25 mouse cellular contexts compared by ENCODE assay signal in genomic region chr3:146386800-146387199, GRCm38 (mm10). TPM values are rescaled to one million over a fixed set of nuclear protein-coding genes. Genes with fewer than 3 reads are reported as not detected.
DNase-seq lines count a peak whose midpoint lies in the region; ATAC-seq and TF ChIP-seq lines count a peak whose summit lies in the region.
"Had no signal": no experiment of that assay in that cellular context is flagged by ENCODE, and none has a peak within 500 bp of the region (broad histone marks: within the 10 kb centered on the region; RNA-seq: fewer than 3 reads in every experiment).

No protein-coding gene starts in this region.

- H3K79me2 ChIP-seq in heart, adult 2 months (replicated peaks; ENCODE audit: control insufficient read depth, insufficient read depth, low read length): no peaks in the 10 kb centered on the region

- intact Hi-C loops in heart, adult 2 months (cut with DNase I): no loop called here

- H3K36me3 ChIP-seq in embryonic facial prominence, embryonic 14.5 days (ENCODE audit: control insufficient read depth, insufficient read depth, low read length): no peaks in the 10 kb centered on the region
- no peaks in the 10 kb centered on the region for H3K36me3 ChIP-seq in embryonic facial prominence, embryonic 10.5 days (replicated peaks)
- no peaks in the 10 kb centered on the region for H3K36me3 ChIP-seq in forebrain, postnatal 0 days (ENCODE audit: insufficient read depth)
- H3K36me3 ChIP-seq in forebrain, embryonic 11.5 days (ENCODE audit: control insufficient read depth, insufficient read depth, low read length): no peaks in the 10 kb centered on the region
- no peaks in the 10 kb centered on the region for H3K36me3 ChIP-seq in heart, adult 2 months (ENCODE audit: control insufficient read depth, insufficient read depth, low read length)
- H3K36me3 ChIP-seq: embryonic facial prominence, embryonic 13.5 days; G1E had no signal

- H3K27ac ChIP-seq in embryonic facial prominence, embryonic 14.5 days (replicated peaks; ENCODE audit: low read depth, low read length): no peak overlapping the region
- H3K27ac ChIP-seq in embryonic facial prominence, embryonic 10.5 days (replicated peaks): no peak overlapping the region
- no peak overlapping the region for H3K27ac ChIP-seq in forebrain, postnatal 0 days (ENCODE audit: low read depth, low read length)
- no peak overlapping the region for H3K27ac ChIP-seq in forebrain, embryonic 11.5 days (ENCODE audit: low read depth, low read length)
- H3K27ac ChIP-seq in heart, adult 2 months: no peak overlapping the region
- H3K27ac ChIP-seq: embryonic facial prominence, embryonic 13.5 days; forebrain, embryonic 13.5 days had no signal

- TF ChIP-seq POLR2A in heart, adult 2 months (IDR thresholded peaks at IDR 0.05; ENCODE audit: insufficient read depth, low read depth, low read length): no peak

- 54% methylated on average over 3 of the region's 3 CpGs for WGBS in embryonic facial prominence, embryonic 14.5 days
- 84% methylated on average over 3 of the region's 3 CpGs for WGBS in embryonic facial prominence, embryonic 10.5 days
- WGBS in forebrain, postnatal 0 days: 53% methylated on average over 3 of the region's 3 CpGs
- WGBS in forebrain, embryonic 11.5 days: 75% methylated on average over 3 of the region's 3 CpGs
- WGBS in heart, adult 2 months: 67% methylated on average over 3 of the region's 3 CpGs

- no peak for TF ChIP-seq EP300 in heart, adult 2 months (IDR thresholded peaks at IDR 0.05; ENCODE audit: insufficient read depth, low read depth, low read length)

- H3K27me3 ChIP-seq in embryonic facial prominence, embryonic 14.5 days (replicated peaks; ENCODE audit: control insufficient read depth, insufficient read depth, low read length): no peaks in the 10 kb centered on the region
- H3K27me3 ChIP-seq in embryonic facial prominence, embryonic 10.5 days (replicated peaks; ENCODE audit: low read depth, poor library complexity, severe bottlenecking): 0 out of 2 replicates have a peak, but pooled peaks cover 9% of the 10 kb centered on the region
- H3K27me3 ChIP-seq in forebrain, postnatal 0 days (ENCODE audit: insufficient read depth, low read length): no peaks in the 10 kb centered on the region
- no peaks in the 10 kb centered on the region for H3K27me3 ChIP-seq in forebrain, embryonic 11.5 days (ENCODE audit: control insufficient read depth, insufficient read depth, low read length)
- H3K27me3 ChIP-seq in heart, adult 2 months (ENCODE audit: control insufficient read depth, insufficient read depth, low read length): no peaks in the 10 kb centered on the region
- H3K27me3 ChIP-seq: CH12.LX; embryonic facial prominence, embryonic 13.5 days; forebrain, embryonic 13.5 days; Patski had no signal

- no peak overlapping the region for H3K4me3 ChIP-seq in embryonic facial prominence, embryonic 14.5 days (ENCODE audit: low read depth, low read length)
- H3K4me3 ChIP-seq in embryonic facial prominence, embryonic 10.5 days: no peak overlapping the region
- no peak overlapping the region for H3K4me3 ChIP-seq in forebrain, postnatal 0 days (ENCODE audit: low read depth, low read length)
- no peak overlapping the region for H3K4me3 ChIP-seq in forebrain, embryonic 11.5 days (ENCODE audit: low read depth, low read length)
- no peak overlapping the region for H3K4me3 ChIP-seq in heart, adult 2 months
- H3K4me3 ChIP-seq: embryonic facial prominence, embryonic 13.5 days; forebrain, embryonic 13.5 days had no signal

- H3K9ac ChIP-seq in embryonic facial prominence, embryonic 14.5 days (ENCODE audit: low read depth, low read length): no peak overlapping the region
- H3K9ac ChIP-seq in forebrain, postnatal 0 days: no peak overlapping the region
- no peak overlapping the region for H3K9ac ChIP-seq in forebrain, embryonic 11.5 days (ENCODE audit: low read length)
- no peak overlapping the region for H3K9ac ChIP-seq in heart, adult 2 months (ENCODE audit: low read depth, low read length)
- H3K9ac ChIP-seq: embryonic facial prominence, embryonic 13.5 days; forebrain, embryonic 13.5 days had no signal

- peak; percentile 20 for DNase-seq in embryonic facial prominence, embryonic 14.5 days (ENCODE audit: low spot score)
- no peak for DNase-seq in embryonic facial prominence, embryonic 10.5 days (ENCODE audit: low spot score)
- no peak for DNase-seq in forebrain, postnatal 0 days
- DNase-seq in forebrain, embryonic 11.5 days (ENCODE audit: low spot score): no peak
- DNase-seq in heart, adult 11 months: peak; percentile 59
- DNase-seq in heart, adult 2 months: no peak
- peak; percentile 7 for DNase-seq in lung, postnatal 10 days
- no peak for DNase-seq in lung, postnatal 4 days
- DNase-seq: adrenal gland, adult 8-10 months; adrenal gland, postnatal 14 days; adrenal gland, postnatal 36 days; B cell, adult 2 months; cerebellum, adult 11-12 months; cerebellum, adult 2 months; cerebellum, adult 9-10 months; cerebellum, postnatal 10 days; cerebellum, postnatal 25 days had no signal

- no peaks in the 10 kb centered on the region for H3K4me1 ChIP-seq in embryonic facial prominence, embryonic 14.5 days (ENCODE audit: control insufficient read depth, insufficient read depth, low read length)
- H3K4me1 ChIP-seq in embryonic facial prominence, embryonic 10.5 days: no peaks in the 10 kb centered on the region
- H3K4me1 ChIP-seq in forebrain, postnatal 0 days (ENCODE audit: insufficient read depth): no peaks in the 10 kb centered on the region
- no peaks in the 10 kb centered on the region for H3K4me1 ChIP-seq in forebrain, embryonic 11.5 days (replicated peaks; ENCODE audit: control insufficient read depth, insufficient read depth, low read length)
- H3K4me1 ChIP-seq in heart, adult 2 months (ENCODE audit: control insufficient read depth, insufficient read depth, low read length): no peaks in the 10 kb centered on the region
- H3K4me1 ChIP-seq: embryonic facial prominence, embryonic 13.5 days; forebrain, embryonic 13.5 days had no signal

- no peak overlapping the region for H3K4me2 ChIP-seq in embryonic facial prominence, embryonic 14.5 days (ENCODE audit: low read depth, low read length)
- H3K4me2 ChIP-seq in forebrain, postnatal 0 days (ENCODE audit: low read depth): no peak overlapping the region
- no peak overlapping the region for H3K4me2 ChIP-seq in forebrain, embryonic 11.5 days (ENCODE audit: low read depth, low read length, severe bottlenecking)
- H3K4me2 ChIP-seq: embryonic facial prominence, embryonic 13.5 days; forebrain, embryonic 13.5 days had no signal

- H3K9me3 ChIP-seq in embryonic facial prominence, embryonic 14.5 days (ENCODE audit: control insufficient read depth, low read length): no peaks in the 10 kb centered on the region; the same call in 1 of the 2 replicates
- H3K9me3 ChIP-seq in embryonic facial prominence, embryonic 10.5 days: 0 out of 2 replicates have a peak, but pooled peaks cover 3% of the 10 kb centered on the region
- H3K9me3 ChIP-seq in forebrain, postnatal 0 days (ENCODE audit: low read length): no peaks in the 10 kb centered on the region
- H3K9me3 ChIP-seq in forebrain, embryonic 11.5 days (ENCODE audit: control insufficient read depth, low read length): peaks cover 5% of the 10 kb centered on the region; the same call in 1 of the 2 replicates
- H3K9me3 ChIP-seq: embryonic facial prominence, embryonic 13.5 days had no signal

- TF ChIP-seq CTCF in forebrain, postnatal 0 days (IDR thresholded peaks at IDR 0.05; ENCODE audit: low read depth): no peak
- no peak for TF ChIP-seq CTCF in heart, adult 2 months (IDR thresholded peaks at IDR 0.05)

- no peak for ATAC-seq in embryonic facial prominence, embryonic 14.5 days (ENCODE audit: low read depth)
- peak; percentile 78 for ATAC-seq in forebrain, postnatal 0 days
- ATAC-seq in forebrain, embryonic 11.5 days (replicated peaks; ENCODE audit: low FRiP score): no peak
- ATAC-seq: activated CD4-positive, CD25-positive, alpha-beta regulatory T cell, adult 4 months; CD4-positive, CD25-positive, alpha-beta regulatory T cell, adult 4 months; forebrain, embryonic 13.5 days; forebrain, embryonic 16.5 days; Patski had no signal

RNA-seq across cellular contexts. Expression of gene Ssx2ip, which starts 17.6 kb away (rescaled TPM):
- polyA plus RNA-seq in embryonic facial prominence, embryonic 14.5 days (2014; fragmentation: Nextera tagmentation; extraction: Ambion mirVana): 34.5 and 35.1 TPM in 2 replicates
- 28.0 and 30.5 TPM in 2 replicates for polyA plus RNA-seq in embryonic facial prominence, embryonic 10.5 days (2016; fragmentation: Nextera tagmentation; extraction: Ambion mirVana)
- total RNA-seq in forebrain, postnatal 0 days (2014; rRNA removed): 43.2 and 43.5 TPM in 2 replicates
- polyA plus RNA-seq in forebrain, postnatal 0 days (2015; fragmentation: Nextera tagmentation; extraction: Ambion mirVana): 19.8 and 26.6 TPM in 2 replicates
- polyA plus RNA-seq in forebrain, embryonic 11.5 days (2014; fragmentation: Nextera tagmentation; extraction: Ambion mirVana): 41.6 TPM in 2 replicates
- total RNA-seq in heart, adult 2 months (2021): 10 to 100 TPM; 12.5 to 14.1 TPM
- polyA plus RNA-seq in heart, adult 2 months (2012; rRNA removed): 3.1 and 4.1 TPM in 2 replicates

Comparison
In these comparisons a context has a peak if more than half of its experiments do, and no peak if none do; other contexts are left out.
1. DNase-seq: peak in embryonic facial prominence, embryonic 14.5 days (single experiment), heart, adult 11 months (single experiment) and lung, postnatal 10 days (single experiment); none in embryonic facial prominence, embryonic 10.5 days (single experiment), forebrain, postnatal 0 days (single experiment), forebrain, embryonic 11.5 days (single experiment), heart, adult 2 months (0 of 2) and lung, postnatal 4 days (0 of 2).